ENCODE assay signal across 1 mouse cellular context in genomic region chr9:18278693-18279092, GRCm38 (mm10).
A peak's percentile ranks its signal among the peaks of the same experiment; 100 is the strongest.
TF ChIP-seq lines count a peak whose summit lies in the region.

No protein-coding gene starts in this region.

TF ChIP-seq in MEL, 35 proteins besides CTCF, POLR2A, EP300 and RAD21:
- TF ChIP-seq SMC3 (IDR thresholded peaks at IDR 0.05; ENCODE audit: low read depth, low read length): 0 out of 2 replicates have a peak, but pooled peaks have one; percentile 9
TF ChIP-seq in MEL: peak in this region for 1; not testable (repeated sequence) for 34.
